Mouse (Mus musculus): ENCODE measurements at regions not wholly inside any gene's neighbourhood (a gene's known extent, or its start where the extent isn't known, plus 50 kb on each side); places are given as distances from the start of the nearest gene placed in this dataset.
A peak's percentile ranks its signal among the peaks of the same experiment; 100 is the strongest.
"Not testable (repeated sequence)": the region's sequence is repeated elsewhere in the genome, so short reads cannot be mapped to it uniquely, and the experiment has no call there.

DNA sequence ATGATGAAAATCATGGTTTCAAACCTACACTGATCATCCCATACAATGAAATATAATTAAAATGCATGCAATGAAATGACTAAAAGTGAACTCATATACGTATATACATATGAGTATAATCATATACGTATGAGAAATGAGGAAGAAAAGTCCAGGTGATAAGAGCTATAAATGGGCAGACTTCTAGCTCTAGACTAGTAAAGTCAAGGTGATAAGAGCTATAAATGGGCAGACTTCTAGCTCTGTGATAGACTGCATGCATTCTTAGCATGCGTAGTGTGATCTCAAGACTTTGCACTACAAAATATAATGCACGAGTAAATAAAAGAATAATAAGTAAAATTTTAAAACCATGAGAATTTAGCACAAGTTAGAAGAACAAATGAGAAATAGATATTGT, 606.2 kb upstream of the Gpc5 start:
- ATAC-seq (replicated peaks; ENCODE audit: low read depth, poor library complexity, severe bottlenecking): no peak

DNA sequence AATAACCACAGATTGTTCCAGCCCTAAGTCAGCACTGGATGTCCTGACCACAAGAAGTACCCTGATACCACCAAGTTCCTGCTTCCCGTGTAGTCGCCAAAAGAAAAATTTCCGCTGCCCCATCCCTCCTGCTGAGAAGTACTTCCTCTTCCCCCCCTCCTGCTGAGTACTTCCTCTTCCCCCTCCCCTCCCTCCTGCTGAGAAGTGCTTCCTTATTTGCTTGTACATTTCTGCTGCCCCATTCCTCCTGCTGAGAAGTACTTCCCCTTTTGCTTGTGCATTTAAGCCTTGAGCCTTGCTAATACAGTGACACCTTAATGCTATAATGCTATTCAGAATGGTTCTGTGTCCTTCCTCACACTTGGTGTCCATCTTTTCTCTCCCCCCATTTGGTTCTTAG, 598.6 kb upstream of the Gpc5 start:
- ATAC-seq (replicated peaks; ENCODE audit: low read depth, poor library complexity, severe bottlenecking): not testable (repeated sequence)

DNA sequence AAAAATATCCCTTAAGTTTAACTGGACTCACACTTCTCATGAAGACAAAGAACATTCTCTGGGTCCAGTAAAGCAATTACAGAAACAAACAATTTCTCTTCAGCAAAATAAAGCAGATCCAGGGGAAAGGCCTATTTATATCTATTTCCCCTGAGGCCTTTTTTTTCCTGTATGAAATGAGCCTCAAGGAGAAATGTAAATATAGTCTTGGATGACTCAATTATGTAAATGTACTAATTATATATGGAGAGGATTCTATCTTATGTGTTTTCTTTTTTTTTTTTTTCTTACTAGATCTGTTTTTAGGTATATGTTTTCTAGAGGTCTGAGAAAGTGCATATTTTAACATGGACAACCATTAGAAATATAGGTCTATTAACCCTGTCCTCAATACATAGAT, 587.0 kb upstream of the Gpc5 start:
- ATAC-seq (replicated peaks; ENCODE audit: low read depth, poor library complexity, severe bottlenecking): no peak

DNA sequence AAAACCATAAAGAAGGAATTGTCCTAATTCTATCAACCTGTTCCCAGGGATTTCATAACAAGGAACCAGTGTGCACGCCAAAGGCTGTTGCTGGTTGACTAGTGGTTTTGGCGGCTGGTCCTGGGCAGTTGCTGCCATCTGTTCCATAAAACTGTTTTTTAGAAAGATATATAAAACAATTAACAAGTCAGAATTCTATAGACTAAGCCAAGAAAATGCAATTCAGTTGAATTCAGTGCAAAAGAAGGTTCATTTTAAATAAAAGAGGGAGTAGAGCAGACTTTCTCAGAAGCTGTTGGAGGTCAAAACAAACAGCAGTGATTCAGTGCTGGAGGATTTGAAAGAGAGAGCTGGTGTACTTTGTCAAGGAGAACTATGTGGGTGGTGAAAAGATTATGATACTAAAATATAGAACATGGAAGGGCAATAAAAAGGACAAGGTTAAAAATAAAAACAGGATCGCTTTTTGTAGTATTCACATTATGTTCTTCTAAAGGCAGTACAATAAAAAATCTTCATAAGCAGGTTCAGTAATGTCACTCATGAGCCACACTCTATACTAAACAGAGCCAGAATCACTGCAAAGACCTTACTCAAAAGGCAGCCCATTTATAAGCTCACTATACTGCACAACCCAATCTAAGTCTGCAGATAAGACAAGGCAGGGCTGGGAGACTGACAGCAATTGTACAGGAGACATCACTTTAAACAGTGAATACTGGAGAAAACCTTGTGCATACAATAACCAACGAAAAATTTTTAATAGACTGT, 543.9 kb upstream of the Gpc5 start:
- ATAC-seq (replicated peaks; ENCODE audit: low read depth, poor library complexity, severe bottlenecking): no peak

DNA sequence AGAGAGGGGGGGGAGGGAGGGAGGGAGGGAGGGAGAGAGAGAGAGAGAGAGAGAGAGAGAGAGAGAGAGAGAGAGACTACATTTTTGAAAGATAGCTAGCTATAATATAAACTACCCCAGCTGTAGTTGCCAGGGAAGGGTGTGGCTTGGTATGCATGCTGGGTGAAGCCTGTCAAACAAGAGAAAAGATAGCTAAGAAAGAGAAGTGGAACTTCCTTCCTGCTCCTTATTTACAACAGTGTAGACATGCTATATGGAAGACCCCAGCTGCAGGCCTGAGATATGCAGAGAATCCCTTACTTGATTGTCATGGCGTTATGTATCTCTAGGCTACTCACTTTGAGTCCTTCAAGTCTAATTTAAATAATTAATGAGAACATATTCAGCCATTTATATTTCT, 542.9 kb upstream of the Gpc5 start:
- ATAC-seq (replicated peaks; ENCODE audit: low read depth, poor library complexity, severe bottlenecking): no peak

DNA sequence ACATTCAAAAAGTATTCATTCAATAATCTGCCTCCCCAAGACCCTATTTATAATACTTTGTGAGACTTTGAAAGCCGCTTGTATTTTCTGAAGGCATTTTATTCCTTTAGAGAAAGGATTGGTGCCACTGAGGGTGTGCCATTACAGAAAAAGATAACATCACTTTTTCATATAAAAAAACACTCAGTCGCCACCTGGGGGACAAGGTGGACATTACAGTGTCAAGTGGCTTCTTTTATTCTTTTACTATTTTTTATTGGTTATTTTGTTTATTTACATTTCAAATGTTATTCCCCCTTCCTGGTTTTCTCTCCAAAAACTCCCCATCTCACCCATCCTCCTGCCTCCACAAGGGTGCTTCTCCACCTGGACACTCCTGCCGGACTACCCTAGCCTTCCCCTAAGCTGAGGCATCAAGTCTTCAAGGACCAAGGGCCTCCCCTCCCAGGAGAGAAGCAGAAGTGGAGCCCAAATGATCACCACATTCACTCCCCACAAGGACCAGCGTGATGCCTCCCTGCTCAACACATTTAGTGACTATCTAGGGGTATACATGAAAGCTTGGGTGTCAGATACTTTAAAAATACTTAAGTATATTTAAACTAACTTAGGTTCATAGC, 525.5 kb upstream of the Gpc5 start:
- ATAC-seq (replicated peaks; ENCODE audit: low read depth, poor library complexity, severe bottlenecking): 0 out of 2 replicates have a peak, but pooled peaks have one; percentile 29

DNA sequence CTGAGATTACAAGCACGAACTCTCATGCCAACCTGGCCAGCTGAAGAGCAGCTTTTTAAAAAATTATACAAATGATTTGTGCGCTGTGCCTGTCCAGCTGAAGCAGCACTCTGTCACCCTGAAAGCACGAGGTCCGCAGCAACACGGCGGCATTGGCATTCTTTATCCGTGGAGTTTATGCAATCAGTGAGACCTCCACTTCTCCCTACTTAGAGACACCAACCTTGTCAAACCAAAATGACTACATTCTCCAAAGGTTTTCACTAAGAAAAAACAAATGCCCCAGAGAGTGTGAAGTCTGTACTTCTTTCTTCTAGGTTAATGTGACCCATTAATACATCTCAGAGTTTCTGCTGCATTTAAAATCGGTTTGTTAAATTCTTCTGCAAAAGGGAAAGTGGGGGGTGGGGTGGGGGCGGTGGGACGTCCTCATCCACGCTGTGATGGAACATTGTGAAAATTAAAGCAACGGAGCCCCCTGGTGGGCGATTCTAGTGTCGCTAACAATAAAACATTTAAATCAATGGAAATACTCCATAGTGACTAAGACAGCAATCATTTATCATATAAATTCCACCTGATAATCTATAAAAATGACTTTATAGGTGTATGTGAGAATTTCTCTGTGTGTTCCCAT, 524.2 kb upstream of the Gpc5 start:
- 0 out of 2 replicates have a peak, but pooled peaks have one; percentile 47 for ATAC-seq (replicated peaks; ENCODE audit: low read depth, poor library complexity, severe bottlenecking)

DNA sequence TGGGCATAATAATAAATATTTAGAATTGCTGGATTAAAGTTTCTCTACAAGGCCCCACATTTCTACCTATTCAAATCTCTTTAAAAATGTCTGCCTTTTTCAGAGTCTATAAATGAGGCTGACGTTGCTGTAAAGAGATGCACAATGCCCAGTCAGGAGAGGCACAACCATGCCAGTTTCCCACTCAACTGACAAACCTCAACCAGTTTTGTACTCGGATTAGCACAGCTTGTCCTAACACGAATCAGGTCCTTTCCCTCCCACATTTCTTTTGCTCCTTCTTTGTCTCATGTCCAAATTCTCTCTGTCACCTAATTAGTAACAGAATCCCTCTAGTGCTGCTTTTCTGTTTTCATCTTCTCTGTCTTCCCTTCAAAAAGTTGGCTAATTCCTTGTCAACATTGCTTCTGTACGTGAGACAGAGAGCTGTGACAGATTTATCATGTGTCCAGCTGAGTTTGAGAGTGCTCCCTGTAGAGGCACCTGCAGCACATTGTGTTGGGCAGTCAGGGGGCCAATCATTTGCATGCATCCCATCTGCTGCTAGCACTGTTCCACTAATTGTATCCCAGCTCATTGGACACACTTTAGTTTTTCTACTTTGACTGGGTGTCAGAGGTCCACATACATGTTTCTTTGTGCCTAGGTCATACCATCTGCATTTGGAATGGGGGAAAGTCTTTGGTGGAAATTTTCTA, 504.5 kb upstream of the Gpc5 start:
- no peak for ATAC-seq (replicated peaks; ENCODE audit: low read depth, poor library complexity, severe bottlenecking)

DNA sequence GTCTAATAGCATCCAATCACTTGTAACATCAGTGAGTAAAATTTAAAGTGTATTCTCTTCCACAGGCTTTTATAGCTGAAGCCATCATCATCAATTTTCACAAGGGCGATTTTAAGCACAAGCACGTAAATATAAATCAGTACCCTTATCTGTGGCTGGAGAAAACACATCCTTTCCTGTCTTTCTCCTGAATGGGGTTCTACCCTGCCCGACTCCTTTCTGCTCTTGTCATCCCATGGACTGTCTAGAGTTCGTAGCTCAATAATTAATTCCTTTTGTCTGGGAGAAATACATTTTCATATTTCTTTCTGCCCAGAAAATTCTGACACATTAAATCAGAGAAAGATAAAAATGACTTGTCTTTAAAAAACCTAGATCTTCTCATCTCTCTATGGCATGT, 482.7 kb upstream of the Gpc5 start:
- ATAC-seq (replicated peaks; ENCODE audit: low read depth, poor library complexity, severe bottlenecking): no peak

DNA sequence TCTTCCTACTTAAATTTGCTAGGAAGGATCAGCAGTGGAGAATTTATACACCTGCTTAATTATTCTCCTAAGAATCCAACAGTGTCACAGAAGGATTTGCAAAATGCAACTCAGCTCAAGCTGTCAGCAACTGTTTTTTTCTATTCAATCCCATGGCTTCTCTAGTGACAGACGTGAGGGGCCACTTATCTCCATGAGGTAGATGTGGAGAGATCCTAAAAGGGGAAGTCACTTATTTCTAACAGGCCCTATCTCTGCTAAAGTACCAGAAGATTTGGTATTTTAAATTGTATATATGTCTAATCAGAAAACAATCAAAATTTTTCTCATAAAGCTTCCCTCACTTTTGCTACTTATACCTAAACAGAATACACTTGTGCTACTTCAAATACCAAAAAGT, 479.6 kb upstream of the Gpc5 start:
- no peak for ATAC-seq (replicated peaks; ENCODE audit: low read depth, poor library complexity, severe bottlenecking)

DNA sequence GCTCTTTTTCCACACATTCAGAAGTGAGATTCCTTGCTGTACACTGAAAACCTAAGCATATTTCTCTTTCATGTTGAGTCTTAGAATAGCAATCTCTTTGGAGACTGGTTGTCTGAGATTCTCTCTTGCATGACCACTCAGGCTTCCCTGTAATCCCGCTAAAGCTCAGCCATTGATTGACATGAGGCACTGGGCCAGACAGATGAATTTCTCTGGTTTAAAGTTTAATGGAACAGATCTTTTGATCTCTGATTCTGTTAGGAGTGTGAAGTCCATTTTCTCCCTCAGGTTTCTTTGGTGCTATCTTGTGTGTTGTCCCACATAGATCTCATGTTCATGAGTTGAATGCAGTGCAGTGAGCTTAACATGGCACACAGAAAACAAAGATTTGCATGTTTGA, 435.4 kb upstream of the Gpc5 start:
- no peak for ATAC-seq (replicated peaks; ENCODE audit: low read depth, poor library complexity, severe bottlenecking)

DNA sequence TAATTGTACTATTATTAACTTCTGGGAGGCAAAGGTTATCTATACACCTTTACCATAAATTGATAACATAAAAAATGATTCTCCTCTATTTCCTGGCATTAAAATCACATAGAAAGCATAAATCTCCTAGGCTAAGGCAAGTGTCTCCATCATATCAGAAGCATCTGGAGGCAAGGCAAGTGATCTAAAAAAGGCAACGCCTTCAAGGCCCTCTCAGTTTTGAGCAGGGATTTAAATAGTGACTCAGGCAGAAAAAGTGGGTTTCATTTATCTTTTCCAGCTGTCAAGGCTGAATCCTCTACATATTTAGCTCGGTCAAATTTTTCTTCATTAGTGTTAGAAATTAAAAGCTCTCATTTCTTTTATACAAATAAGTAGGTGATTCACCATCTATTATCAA, 430.0 kb upstream of the Gpc5 start:
- no peak for ATAC-seq (replicated peaks; ENCODE audit: low read depth, poor library complexity, severe bottlenecking)

DNA sequence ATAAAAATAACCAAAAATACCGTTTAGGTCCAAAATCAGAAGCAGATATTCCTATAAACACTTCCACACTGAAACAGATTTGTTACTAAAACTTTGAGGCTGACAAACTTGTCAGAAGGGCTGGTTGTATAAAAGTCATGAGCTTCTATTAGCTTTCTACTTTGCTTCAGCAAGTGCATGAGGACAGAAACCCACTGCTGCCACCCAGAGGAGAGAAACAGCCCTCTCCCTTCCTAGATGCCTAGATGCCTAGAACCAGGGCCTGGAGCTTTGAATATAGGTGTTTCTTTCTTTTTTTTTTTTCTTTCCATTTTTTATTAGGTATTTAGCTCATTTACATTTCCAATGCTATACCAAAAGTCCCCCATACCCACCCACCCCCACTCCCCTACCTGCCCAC, 406.9 kb upstream of the Gpc5 start:
- ATAC-seq (replicated peaks; ENCODE audit: low read depth, poor library complexity, severe bottlenecking): no peak

DNA sequence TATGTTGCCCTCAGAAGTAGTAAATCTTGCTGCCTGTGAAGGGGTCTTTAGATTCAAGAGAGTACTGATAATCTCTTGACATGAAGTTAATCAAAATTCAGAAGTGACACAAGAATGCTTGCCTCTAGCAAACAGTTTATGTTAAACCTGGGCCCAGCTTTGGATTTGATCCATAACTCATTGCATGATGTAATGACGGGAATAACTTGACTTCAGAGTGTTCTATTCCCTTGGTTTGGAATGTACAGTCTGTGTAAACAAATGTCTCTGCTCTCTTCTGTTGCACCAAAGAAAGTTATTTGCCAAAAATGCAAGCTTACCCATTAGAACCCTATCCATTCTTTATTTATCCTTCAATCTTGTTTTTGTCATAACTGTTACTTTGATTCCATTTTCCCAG, 397.1 kb upstream of the Gpc5 start:
- no peak for ATAC-seq (replicated peaks; ENCODE audit: low read depth, poor library complexity, severe bottlenecking)

DNA sequence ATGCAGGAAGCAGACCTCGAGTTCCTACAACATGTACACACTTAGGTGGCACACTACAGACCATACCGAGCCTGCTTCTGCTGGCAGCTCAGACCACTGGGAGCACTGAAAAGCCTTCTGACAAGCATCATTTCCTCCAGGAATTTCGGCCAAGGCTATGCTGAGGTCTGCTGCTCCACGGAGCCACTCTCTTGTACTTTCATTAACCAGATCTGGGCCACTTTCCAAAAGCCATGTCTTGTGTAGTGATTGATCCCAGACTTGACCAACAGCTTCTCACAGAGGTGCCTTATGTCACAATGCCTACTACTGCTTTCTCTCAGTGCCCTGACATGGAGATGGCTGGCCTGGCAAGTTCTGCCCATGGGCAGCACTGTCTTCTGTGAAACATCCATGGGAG, 394.5 kb upstream of the Gpc5 start:
- ATAC-seq (replicated peaks; ENCODE audit: low read depth, poor library complexity, severe bottlenecking): no peak

DNA sequence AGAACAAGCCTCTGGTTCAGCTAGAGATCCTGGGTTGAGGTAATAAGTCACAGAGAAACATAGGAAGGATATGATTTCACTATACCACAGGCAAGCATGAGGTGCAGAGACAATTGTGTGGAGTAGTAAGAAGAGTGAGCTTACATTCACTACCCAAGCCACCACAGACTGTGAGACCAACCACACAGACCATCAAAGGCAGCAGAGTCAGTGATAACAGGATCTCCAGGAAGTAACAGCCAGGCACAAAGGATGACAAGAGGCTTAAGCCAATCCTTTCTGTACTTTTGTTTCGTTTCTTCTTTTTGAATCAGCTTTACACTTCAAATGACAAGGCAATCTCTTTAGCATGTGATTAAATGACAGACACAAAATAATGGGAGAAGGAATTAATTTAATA, 368.9 kb upstream of the Gpc5 start:
- ATAC-seq (replicated peaks; ENCODE audit: low read depth, poor library complexity, severe bottlenecking): no peak

DNA sequence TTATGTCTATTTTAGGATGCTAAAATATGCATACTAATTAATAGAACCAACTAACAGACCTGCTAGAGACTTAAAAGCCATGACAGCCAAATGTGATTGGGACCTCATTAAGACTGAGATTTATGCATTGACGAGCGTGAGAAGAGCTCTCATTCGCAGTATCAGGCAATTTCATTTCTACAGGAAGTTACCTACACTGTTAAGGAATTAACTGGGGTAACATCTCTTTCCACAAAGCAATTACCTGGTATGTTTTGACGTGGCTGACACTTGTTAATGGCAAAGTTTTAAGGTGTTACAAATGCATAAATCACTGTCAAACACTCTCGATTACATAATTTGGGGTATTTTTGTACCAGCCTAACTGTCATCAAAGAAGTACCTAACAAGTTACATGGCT, 324.7 kb upstream of the Gpc5 start:
- no peak for ATAC-seq (replicated peaks; ENCODE audit: low read depth, poor library complexity, severe bottlenecking)

DNA sequence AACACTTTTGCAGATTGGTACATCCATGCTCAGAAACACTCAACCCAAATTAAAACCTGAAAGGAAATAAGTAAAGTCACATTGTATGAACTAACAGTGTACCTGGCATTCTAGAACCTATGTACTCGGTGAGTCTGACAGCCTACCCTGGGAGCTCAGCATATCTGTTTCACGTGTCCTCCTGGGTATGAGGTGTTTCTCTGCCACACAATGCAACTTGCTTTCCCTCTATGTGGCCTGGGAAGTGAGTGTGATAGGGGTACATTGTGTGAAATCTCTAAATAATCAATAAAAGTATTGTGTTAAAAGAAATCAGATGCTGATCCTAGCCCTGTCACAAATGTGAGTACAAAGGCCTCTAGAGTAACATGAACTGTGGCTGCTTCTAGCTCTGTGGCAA, 315.3 kb upstream of the Gpc5 start:
- no peak for ATAC-seq (replicated peaks; ENCODE audit: low read depth, poor library complexity, severe bottlenecking)

DNA sequence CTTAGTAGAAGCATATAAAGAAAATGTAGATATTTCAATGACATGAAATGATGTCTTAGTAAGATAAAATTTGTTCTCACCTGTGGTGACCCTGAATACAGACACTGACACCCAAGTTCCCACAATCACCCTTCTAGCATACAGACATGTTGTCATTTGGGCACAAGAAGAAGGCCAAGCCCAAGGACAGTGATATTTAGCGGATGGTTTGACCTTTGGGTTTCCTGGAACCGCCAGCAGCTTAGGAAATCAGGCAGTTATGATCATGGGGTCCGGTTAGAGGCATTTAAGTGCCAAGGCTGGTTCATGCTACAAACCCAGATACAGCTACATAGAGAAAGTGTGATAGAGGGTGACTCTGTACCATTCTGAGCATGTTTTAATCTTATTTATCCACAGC, 310.2 kb upstream of the Gpc5 start:
- no peak for ATAC-seq (replicated peaks; ENCODE audit: low read depth, poor library complexity, severe bottlenecking)

DNA sequence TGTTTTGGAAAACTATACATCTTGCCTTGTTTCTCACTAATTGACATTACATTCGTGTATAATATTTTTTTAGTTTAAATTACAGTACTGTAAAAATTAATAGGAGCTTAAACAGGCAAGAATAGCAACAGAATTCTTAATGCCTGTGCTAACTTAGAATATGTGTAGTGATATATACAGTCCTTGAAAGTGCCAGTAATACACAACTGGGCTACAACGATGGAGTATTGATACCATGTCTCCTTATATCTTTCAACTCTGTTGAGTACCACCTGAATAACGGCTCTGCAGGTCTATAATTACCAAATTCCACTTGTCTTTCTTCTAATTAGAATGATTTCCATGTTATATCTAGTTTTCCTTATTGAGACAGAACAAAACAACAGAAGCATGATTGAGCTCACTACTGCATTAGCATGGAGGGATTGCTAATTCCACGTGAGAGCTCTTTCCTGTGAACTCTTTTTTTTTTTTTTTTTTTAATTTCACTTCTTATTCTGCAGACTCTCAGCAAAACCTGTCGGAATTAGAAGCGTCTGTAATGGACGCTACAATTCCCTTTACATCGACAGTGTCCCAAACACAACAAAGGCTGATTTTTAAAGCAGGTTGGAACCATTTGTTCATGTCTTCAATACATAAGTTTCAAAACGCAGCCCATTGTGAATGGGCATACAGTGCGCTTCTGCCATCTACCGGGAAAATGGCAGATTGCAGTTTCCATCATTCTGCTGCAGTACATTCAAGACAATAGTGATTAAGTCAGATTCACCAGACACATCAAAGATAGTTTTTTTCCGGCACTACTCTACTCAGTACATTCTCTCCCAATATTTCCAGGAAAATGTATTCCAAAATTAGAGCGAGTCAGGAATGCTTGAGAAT, 300.8 kb upstream of the Gpc5 start:
- ATAC-seq (replicated peaks; ENCODE audit: low read depth, poor library complexity, severe bottlenecking): peak; percentile 99

Measured in common myeloid progenitor, adult 5-6 weeks (primary cell).